Mouse (Mus musculus) intestine, embryonic 14.5 days (tissue): Measurements from ENCODE around the gene Ap5s1. TPM values are rescaled to one million over a fixed set of nuclear protein-coding genes. Genes with fewer than 3 reads are reported as not detected.

ENCODE experiments used
- ATAC-seq: fragments of 200-750 bp; cut with Nextera tagmentation; replicated peaks from 2 replicates; pipeline ENCODE4 v1.8.0; 2017; ENCODE audit warnings: low read depth, moderate number of reproducible peaks, moderate TSS enrichment, moderate library complexity; ENCODE audit not compliant: low FRiP score, low TSS enrichment
- DNase-seq: peaks from one replicate; pipeline ENCODE4 v3.0.0-alpha.2; 2018; ENCODE audit warnings: low spot score
- H3K27ac ChIP-seq: fragments of 300-500 bp; sonication (generic); 2 replicates; pipeline ENCODE4 v1.5.1; 2014; ENCODE audit warnings: low read depth, mild to moderate bottlenecking, control low read depth
- H3K27me3 ChIP-seq: fragments of 300-500 bp; sonication (generic); replicated peaks from 2 replicates; pipeline ENCODE4 v1.6.1; 2014; ENCODE audit warnings: low read length, control low read depth; ENCODE audit not compliant: control insufficient read depth, insufficient read depth
- H3K36me3 ChIP-seq: fragments of 300-500 bp; sonication (generic); 2 replicates; pipeline ENCODE4 v1.6.1; 2014; ENCODE audit warnings: low read length, control low read depth; ENCODE audit not compliant: control insufficient read depth, insufficient read depth
- H3K4me1 ChIP-seq: fragments of 300-500 bp; sonication (generic); replicated peaks from 2 replicates; pipeline ENCODE4 v1.6.1; 2014; ENCODE audit warnings: low read length, control low read depth, mixed read lengths; ENCODE audit not compliant: control insufficient read depth, insufficient read depth
- H3K4me2 ChIP-seq: fragments of 300-500 bp; sonication (generic); 2 replicates; pipeline ENCODE4 v1.6.1; 2014; ENCODE audit warnings: low read length
- H3K4me3 ChIP-seq: fragments of 300-500 bp; sonication (generic); 2 replicates; pipeline ENCODE4 v1.5.1; 2014; ENCODE audit warnings: low read depth, low read length, control low read depth, mixed read lengths
- H3K9ac ChIP-seq: fragments of 300-500 bp; sonication (generic); 2 replicates; pipeline ENCODE4 v1.6.1; 2014; ENCODE audit warnings: mild to moderate bottlenecking, low read length
- H3K9me3 ChIP-seq: fragments of 300-500 bp; sonication (generic); 2 replicates; pipeline ENCODE4 v1.6.1; 2016; ENCODE audit warnings: low read length, control low read depth; ENCODE audit not compliant: control insufficient read depth
- WGBS: fragments of 180-500 bp; shearing (Covaris S2); extraction: QIAGEN DNeasy Blood & Tissue Kit; methylation state at CpG from one replicate; pipeline ENCODE4 v1.1.7; 2014; 5-methylcytosine and 5-hydroxymethylcytosine counted together
- polyA plus RNA-seq: library from polyadenylated mRNA; unstranded; fragments of >200 nt; fragmentation: Nextera tagmentation; extraction: Ambion mirVana; gene quantifications from 2 replicates; pipeline ENCODE4 v1.2.1, GENCODE M21; 2014

The Ap5s1 gene
- polyA plus RNA-seq, 1 experiment from 2014 or later: 23.4 TPM

- under 1% methylated on average over 65 of the region's 67 CpGs for WGBS
- H3K9me3 ChIP-seq: no peaks in the 10 kb centered on the region
- H3K4me3 ChIP-seq: peak overlapping the region; percentile 84
- H3K36me3 ChIP-seq: peaks cover 10% of the 10 kb centered on the region
- peaks cover 30% of the 10 kb centered on the region for H3K4me1 ChIP-seq
- DNase-seq: peak; percentile 86
- peak; percentile 10; the same call in 1 of the 2 replicates for ATAC-seq
- no peaks in the 10 kb centered on the region for H3K27me3 ChIP-seq
- peak overlapping the region; percentile 95 for H3K4me2 ChIP-seq
- peak overlapping the region; percentile 89 for H3K9ac ChIP-seq
- H3K27ac ChIP-seq: peak overlapping the region; percentile 79
These were observed 27.5 kb upstream of the Ap5s1 start for GRCm38 (mm10) chr2:131179246-131179886.

- Histone ChIP-seq H3K9ac (peak within 1 kb of the TSS; percentile 89), H3K9me3 (no peaks in the 10 kb centered on the region), H3K27ac (peak within 1 kb of the TSS; percentile 79), H3K4me1 (peaks cover 23% of the 10 kb centered on the region), H3K36me3 (peaks cover 10% of the 10 kb centered on the region), H3K4me3 (peak within 1 kb of the TSS; percentile 84), H3K27me3 (no peaks in the 10 kb centered on the region), H3K4me2 (peak within 1 kb of the TSS; percentile 95)
- 3% methylated on average over 44 of the region's 57 CpGs for WGBS
- DNase-seq (peak; percentile 87), ATAC-seq (peak; percentile 67)
These were observed 26.8 kb upstream of the Ap5s1 start, which contains the start of gene Cenpb for GRCm38 (mm10) chr2:131179990-131180587. Gene Cenpb, minus strand, starts transcription at chr2:131180067.

DNA sequence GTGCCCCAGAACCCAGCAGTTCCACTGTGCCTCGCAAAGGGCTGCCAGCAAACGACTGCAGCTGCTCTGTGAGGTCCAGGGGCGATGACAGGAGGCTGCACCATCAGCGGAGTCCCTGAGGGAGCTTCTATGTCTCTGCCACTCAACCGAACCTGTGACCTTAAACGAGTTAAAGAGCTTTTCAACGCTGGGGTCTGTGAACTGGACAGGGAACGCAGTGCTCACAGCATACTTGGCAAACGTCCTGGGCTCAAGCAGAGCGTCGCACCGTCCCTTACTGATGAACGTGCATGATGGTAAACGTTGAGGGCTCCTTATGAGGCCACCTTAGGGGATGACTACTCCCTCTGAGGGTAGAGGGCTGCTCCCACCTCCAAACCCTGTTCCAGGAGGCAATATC is 20.5 kb upstream of the Ap5s1 start:
- Histone ChIP-seq H3K4me3 (peak overlapping the region; percentile 66), H3K27me3 (no peaks in the 10 kb centered on the region), H3K4me2 (peak overlapping the region; percentile 69), H3K9ac (peak overlapping the region; percentile 69), H3K36me3 (no peaks in the 10 kb centered on the region), H3K27ac (peak overlapping the region; percentile 58; the same call in 1 of the 2 replicates), H3K4me1 (peaks cover 29% of the 10 kb centered on the region), H3K9me3 (no peaks in the 10 kb centered on the region)
- ATAC-seq (no peak; the same call in 1 of the 2 replicates), DNase-seq (no peak)
- 3% methylated on average over 14 of the region's 14 CpGs for WGBS

DNA sequence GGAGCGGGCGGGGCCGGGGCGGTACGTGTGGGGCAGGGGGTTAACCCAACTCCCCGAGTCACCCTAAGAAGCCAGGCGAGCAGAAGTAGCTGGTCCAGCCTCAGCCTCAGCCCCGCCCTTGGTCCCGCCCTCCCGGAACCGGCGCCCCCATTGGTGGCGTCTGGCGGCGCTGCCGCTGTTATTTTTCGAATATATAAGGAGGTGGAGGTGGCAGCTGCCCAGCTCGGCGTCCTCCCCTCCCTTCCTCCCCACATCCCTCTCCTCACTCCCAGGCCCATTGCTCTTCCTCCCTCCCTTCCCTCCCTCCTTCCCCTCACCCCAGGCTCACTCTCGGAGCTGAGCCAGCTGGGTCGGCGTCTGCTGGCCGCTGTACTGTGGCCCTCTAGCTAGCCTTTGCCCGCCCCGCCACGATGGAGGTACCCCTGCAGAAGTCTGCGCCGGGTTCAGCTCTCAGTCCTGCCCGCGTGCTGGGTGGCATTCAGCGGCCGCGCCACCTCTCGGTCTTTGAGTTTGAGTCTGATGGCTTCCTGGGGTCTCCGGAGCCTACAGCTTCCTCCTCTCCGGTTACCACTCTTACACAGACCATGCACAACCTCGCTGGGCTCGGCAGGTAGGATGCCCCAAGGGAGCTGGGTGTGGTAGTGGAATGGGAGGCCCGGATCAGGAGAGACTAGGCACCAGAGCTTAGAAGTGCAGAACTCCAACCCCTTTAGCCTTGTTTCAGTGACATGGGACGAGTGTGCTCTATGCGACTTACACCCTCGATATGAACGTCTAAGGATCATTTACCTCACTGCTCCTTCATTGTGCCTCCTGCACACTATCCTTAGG is 19.9 kb upstream of the Ap5s1 start, which contains the start of the genes Cdc25b and Spef1:
TSS of gene Cdc25b (plus strand) at position 179 of the 831 bp plus-strand sequence.
TSS of gene Spef1 (minus strand) at position 512 of the 831 bp plus-strand sequence.
- Histone ChIP-seq H3K27me3 (no peaks in the 10 kb centered on the region), H3K9me3 (no peaks in the 10 kb centered on the region), H3K4me3 (peak within 1 kb of the TSS; percentile 66), H3K36me3 (peaks cover 6% of the 10 kb centered on the region; the same call in 1 of the 2 replicates), H3K27ac (peak within 1 kb of the TSS; percentile 58; the same call in 1 of the 2 replicates), H3K4me1 (peaks cover 29% of the 10 kb centered on the region), H3K9ac (peak within 1 kb of the TSS; percentile 69), H3K4me2 (peak within 1 kb of the TSS; percentile 69)
- ATAC-seq: peak; percentile 93
- DNase-seq: peak; percentile 92
- WGBS: under 1% methylated on average over 36 of the region's 43 CpGs

- Histone ChIP-seq H3K9me3 (no peaks in the 10 kb centered on the region), H3K27me3 (no peaks in the 10 kb centered on the region), H3K9ac (peak overlapping the region; percentile 69), H3K4me1 (peaks cover 29% of the 10 kb centered on the region), H3K4me2 (peak overlapping the region; percentile 69), H3K4me3 (peak overlapping the region; percentile 66), H3K36me3 (peaks cover 10% of the 10 kb centered on the region; the same call in 1 of the 2 replicates), H3K27ac (peak overlapping the region; percentile 58; the same call in 1 of the 2 replicates)
- DNase-seq (no peak), ATAC-seq (no peak)
- WGBS: 18% methylated on average over 3 of the region's 3 CpGs
These were observed 19.3 kb upstream of the Ap5s1 start for GRCm38 (mm10) chr2:131187602-131187922.

DNA sequence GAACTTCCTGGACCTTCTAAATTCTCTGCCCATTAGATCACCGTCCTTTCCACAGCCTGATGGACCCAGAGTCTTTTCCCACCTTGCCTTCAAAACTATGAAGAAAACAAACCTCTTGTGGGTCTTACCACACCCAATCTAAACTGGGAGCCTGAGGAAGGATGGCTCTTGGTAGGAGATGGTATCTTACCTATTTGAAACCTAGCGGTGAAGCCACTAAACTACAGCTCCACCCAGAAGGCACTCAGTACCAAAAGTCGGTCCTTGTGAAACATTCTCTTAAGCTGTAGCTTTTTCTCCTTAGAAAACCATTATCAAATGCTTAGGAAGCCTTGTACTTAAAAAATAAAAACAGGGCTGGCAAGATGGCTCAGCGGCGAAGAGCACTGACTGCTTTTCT is 18.6 kb upstream of the Ap5s1 start:
- WGBS: 91% methylated on average over 5 of the region's 5 CpGs
- Histone ChIP-seq H3K4me1 (peaks cover 29% of the 10 kb centered on the region), H3K27ac (no peak overlapping the region), H3K4me2 (no peak overlapping the region), H3K4me3 (no peak overlapping the region), H3K9me3 (no peaks in the 10 kb centered on the region), H3K27me3 (no peaks in the 10 kb centered on the region), H3K36me3 (peaks cover 17% of the 10 kb centered on the region), H3K9ac (no peak overlapping the region)
- DNase-seq (no peak), ATAC-seq (no peak)

GRCm38 (mm10) chr2:131189521-131190309 is 17.2 kb upstream of the Ap5s1 start:
- H3K4me1 ChIP-seq: peaks cover 29% of the 10 kb centered on the region
- no peaks in the 10 kb centered on the region for H3K9me3 ChIP-seq
- WGBS: 49% methylated on average over 5 of the region's 5 CpGs
- H3K9ac ChIP-seq: no peak overlapping the region
- H3K36me3 ChIP-seq: peaks cover 31% of the 10 kb centered on the region
- no peak for DNase-seq
- peak overlapping the region; percentile 4; the same call in 1 of the 2 replicates for H3K4me2 ChIP-seq
- no peaks in the 10 kb centered on the region for H3K27me3 ChIP-seq
- no peak for ATAC-seq
- H3K27ac ChIP-seq: peak overlapping the region; percentile 60
- H3K4me3 ChIP-seq: no peak overlapping the region
